Comparison of ENCODE assay signal across 1 mouse cellular context in the genomic region with DNA sequence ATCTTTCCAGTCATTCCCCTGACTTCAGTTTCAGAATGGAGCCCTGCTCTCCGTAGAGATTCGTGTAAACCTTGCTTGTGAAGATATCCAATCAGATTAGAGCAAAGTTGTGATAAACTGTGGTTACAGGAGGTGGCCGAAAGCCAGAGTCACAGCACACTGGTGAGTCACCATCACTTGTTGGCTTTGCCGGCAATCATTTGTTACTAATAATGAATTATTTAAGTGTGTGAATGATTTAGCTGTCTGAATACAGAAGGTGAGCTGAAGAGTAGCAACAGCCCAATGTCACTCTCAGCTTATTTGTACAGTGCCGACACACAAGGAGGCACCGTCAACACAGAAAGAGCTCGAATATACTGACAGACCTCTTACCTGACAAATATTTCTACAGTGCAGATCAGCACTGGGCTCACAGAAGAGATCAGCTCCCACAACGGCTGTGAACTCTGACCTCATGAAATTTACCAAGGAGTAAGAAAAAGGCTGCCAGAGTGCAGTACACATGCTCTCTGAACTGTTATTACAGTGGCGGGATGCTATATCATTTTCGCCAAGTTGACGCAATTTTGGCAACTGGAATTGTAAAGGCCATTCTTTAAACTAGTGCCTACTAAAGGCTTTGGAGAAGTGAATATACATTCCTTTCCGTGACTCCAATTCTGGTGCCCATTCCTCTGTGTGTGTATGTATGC.
TF ChIP-seq lines count a peak whose summit lies in the region.

No protein-coding gene starts in this region.

TF ChIP-seq in MEL, 35 proteins besides CTCF, POLR2A, EP300 and RAD21 (continued from another document):
- TF ChIP-seq CHD1 (IDR thresholded peaks at IDR 0.05; ENCODE audit: low read depth, low read length) (no peak), ZMIZ1 (IDR thresholded peaks at IDR 0.05; ENCODE audit: low read depth, low read length) (no peak)
